Mouse (Mus musculus) kidney, embryonic 16.5 days (tissue): ENCODE data around the gene Ccrl2. TPM values are rescaled to one million over a fixed set of nuclear protein-coding genes. Genes with fewer than 3 reads are reported as not detected.
A peak's percentile ranks its signal among the peaks of the same experiment; 100 is the strongest.

Experiments used
- ATAC-seq: fragments of 200-750 bp; cut with Nextera tagmentation; 2 replicates; pipeline ENCODE4 v1.8.0; 2017; ENCODE audit warnings: moderate TSS enrichment; ENCODE audit not compliant: low FRiP score, low TSS enrichment
- H3K27ac ChIP-seq: fragments of 300-500 bp; sonication (generic); 2 replicates; pipeline ENCODE4 v1.5.1; 2014; ENCODE audit warnings: low read length
- H3K27me3 ChIP-seq: fragments of 300-500 bp; sonication (generic); 2 replicates; pipeline ENCODE4 v1.6.1; 2014; ENCODE audit warnings: low read length, control low read depth, mixed read lengths; ENCODE audit not compliant: insufficient read depth
- H3K36me3 ChIP-seq: fragments of 300-500 bp; sonication (generic); 2 replicates; pipeline ENCODE4 v1.6.1; 2014; ENCODE audit warnings: low read length, control low read depth, mixed read lengths; ENCODE audit not compliant: insufficient read depth
- H3K4me1 ChIP-seq: fragments of 300-500 bp; sonication (generic); 2 replicates; pipeline ENCODE4 v1.6.1; 2014; ENCODE audit warnings: low read length, control low read depth, mixed read lengths; ENCODE audit not compliant: insufficient read depth
- H3K4me2 ChIP-seq: fragments of 300-500 bp; sonication (generic); replicated peaks from 2 replicates; pipeline ENCODE4 v1.6.1; 2014; ENCODE audit warnings: low read depth, low read length
- H3K4me3 ChIP-seq: fragments of 300-500 bp; sonication (generic); 2 replicates; pipeline ENCODE4 v1.5.1; 2014; ENCODE audit warnings: mild to moderate bottlenecking, low read length
- H3K9ac ChIP-seq: fragments of 300-500 bp; sonication (generic); replicated peaks from 2 replicates; pipeline ENCODE4 v1.6.1; 2014; ENCODE audit warnings: low read length
- H3K9me3 ChIP-seq: fragments of 300-500 bp; sonication (generic); 2 replicates; pipeline ENCODE4 v1.6.1; 2016; ENCODE audit warnings: low read length, control low read depth
- WGBS: fragments of 180-500 bp; shearing (Covaris S2); extraction: QIAGEN DNeasy Blood & Tissue Kit; methylation state at CpG from one replicate; pipeline ENCODE4 v1.1.7; 2014; 5-methylcytosine and 5-hydroxymethylcytosine counted together
- polyA plus RNA-seq: library from polyadenylated mRNA; unstranded; fragments of >200 nt; fragmentation: Nextera tagmentation; extraction: Ambion mirVana; gene quantifications from 2 replicates; pipeline ENCODE4 v1.2.1, GENCODE M21; 2015

Gene Ccrl2
- 0.96 and 1.2 TPM in 2 replicates for polyA plus RNA-seq

- peak within 1 kb of the TSS; percentile 59 for H3K4me2 ChIP-seq
- peak within 1 kb of the TSS; percentile 50 for H3K4me3 ChIP-seq
- no peaks in the 10 kb centered on the region for H3K36me3 ChIP-seq
- ATAC-seq = peak; percentile 55; the same call in 1 of the 2 replicates
- peaks cover 11% of the 10 kb centered on the region; the same call in 1 of the 2 replicates for H3K4me1 ChIP-seq
- H3K9ac ChIP-seq = peak within 1 kb of the TSS; percentile 63
- 13% methylated on average over 17 of the region's 17 CpGs for WGBS
- H3K27ac ChIP-seq = no peak within 1 kb of the TSS
- H3K27me3 ChIP-seq = no peaks in the 10 kb centered on the region
- no peaks in the 10 kb centered on the region for H3K9me3 ChIP-seq
Observed at GRCm38 (mm10) chr9:111056798-111057543, at the start of gene Ccrl2. Gene Ccrl2, minus strand, starts transcription at chr9:111057519.

GRCm38 (mm10) chr9:111103893-111104292 lies 46.6 kb upstream of the Ccrl2 start:
- ATAC-seq = no peak
- WGBS = 75% methylated on average over 5 of the region's 5 CpGs
- Histone ChIP-seq H3K27me3 (no peaks in the 10 kb centered on the region), H3K9me3 (no peaks in the 10 kb centered on the region), H3K4me3 (no peak overlapping the region), H3K9ac (no peak overlapping the region), H3K36me3 (no peaks in the 10 kb centered on the region), H3K27ac (no peak overlapping the region), H3K4me2 (no peak overlapping the region), H3K4me1 (no peaks in the 10 kb centered on the region)

GRCm38 (mm10) chr9:111103293-111103692 lies 46.0 kb upstream of the Ccrl2 start:
- Histone ChIP-seq H3K9ac (no peak overlapping the region), H3K4me2 (no peak overlapping the region), H3K4me3 (no peak overlapping the region), H3K4me1 (no peaks in the 10 kb centered on the region), H3K9me3 (no peaks in the 10 kb centered on the region), H3K27me3 (no peaks in the 10 kb centered on the region), H3K27ac (no peak overlapping the region), H3K36me3 (no peaks in the 10 kb centered on the region)
- ATAC-seq = no peak
- WGBS = 91% methylated on average over 5 of the region's 5 CpGs

GRCm38 (mm10) chr9:111100406-111100805 lies 43.1 kb upstream of the Ccrl2 start:
- no peak for ATAC-seq
- H3K27ac ChIP-seq = no peak overlapping the region
- H3K36me3 ChIP-seq = no peaks in the 10 kb centered on the region
- no peaks in the 10 kb centered on the region for H3K9me3 ChIP-seq
- no peaks in the 10 kb centered on the region for H3K27me3 ChIP-seq
- H3K4me1 ChIP-seq = peaks cover 6% of the 10 kb centered on the region
- H3K9ac ChIP-seq = no peak overlapping the region
- H3K4me3 ChIP-seq = no peak overlapping the region
- H3K4me2 ChIP-seq = no peak overlapping the region
- 98% methylated on average over 3 of the region's 3 CpGs for WGBS

GRCm38 (mm10) chr9:111097543-111097942 lies 40.2 kb upstream of the Ccrl2 start:
- Histone ChIP-seq H3K27me3 (no peaks in the 10 kb centered on the region), H3K4me1 (peaks cover 18% of the 10 kb centered on the region), H3K27ac (no peak overlapping the region), H3K4me2 (no peak overlapping the region), H3K36me3 (no peaks in the 10 kb centered on the region), H3K9ac (no peak overlapping the region), H3K4me3 (no peak overlapping the region), H3K9me3 (no peaks in the 10 kb centered on the region)
- 59% methylated on average over 6 of the region's 6 CpGs for WGBS
- no peak for ATAC-seq

- peaks cover 18% of the 10 kb centered on the region for H3K4me1 ChIP-seq
- no peak for ATAC-seq
- H3K4me2 ChIP-seq = no peak overlapping the region
- H3K9me3 ChIP-seq = no peaks in the 10 kb centered on the region
- H3K9ac ChIP-seq = no peak overlapping the region
- H3K36me3 ChIP-seq = no peaks in the 10 kb centered on the region
- no peak overlapping the region for H3K4me3 ChIP-seq
- 86% methylated on average over 16 of the region's 16 CpGs for WGBS
- no peak overlapping the region for H3K27ac ChIP-seq
- H3K27me3 ChIP-seq = no peaks in the 10 kb centered on the region
Observed at GRCm38 (mm10) chr9:111096419-111097326, 39.4 kb upstream of the Ccrl2 start.

GRCm38 (mm10) chr9:111095710-111096109 lies 38.4 kb upstream of the Ccrl2 start:
- Histone ChIP-seq H3K4me1 (peaks cover 18% of the 10 kb centered on the region), H3K36me3 (no peaks in the 10 kb centered on the region), H3K9ac (no peak overlapping the region), H3K9me3 (no peaks in the 10 kb centered on the region), H3K4me3 (no peak overlapping the region), H3K27me3 (no peaks in the 10 kb centered on the region), H3K4me2 (no peak overlapping the region), H3K27ac (no peak overlapping the region)
- ATAC-seq = no peak
- WGBS = 66% methylated on average over 7 of the region's 7 CpGs

GRCm38 (mm10) chr9:111094626-111095025 lies 37.3 kb upstream of the Ccrl2 start:
- Histone ChIP-seq H3K9ac (no peak overlapping the region), H3K4me1 (peaks cover 18% of the 10 kb centered on the region), H3K4me2 (no peak overlapping the region), H3K27me3 (no peaks in the 10 kb centered on the region), H3K36me3 (no peaks in the 10 kb centered on the region), H3K9me3 (no peaks in the 10 kb centered on the region), H3K27ac (peak overlapping the region; percentile 64), H3K4me3 (no peak overlapping the region)
- 43% methylated on average over 5 of the region's 5 CpGs for WGBS
- ATAC-seq = peak; percentile 52; the same call in 1 of the 2 replicates

GRCm38 (mm10) chr9:111093094-111093493 lies 35.8 kb upstream of the Ccrl2 start:
- no peak overlapping the region for H3K4me3 ChIP-seq
- ATAC-seq = no peak
- H3K4me2 ChIP-seq = no peak overlapping the region
- no peaks in the 10 kb centered on the region for H3K9me3 ChIP-seq
- H3K27ac ChIP-seq = no peak overlapping the region
- WGBS = 28% methylated on average over 5 of the region's 5 CpGs
- H3K4me1 ChIP-seq = peaks cover 27% of the 10 kb centered on the region
- H3K36me3 ChIP-seq = no peaks in the 10 kb centered on the region
- H3K27me3 ChIP-seq = no peaks in the 10 kb centered on the region; the same call in 1 of the 2 replicates
- no peak overlapping the region for H3K9ac ChIP-seq
